Mouse (Mus musculus) heart, embryonic 16.5 days (tissue): Measurements from ENCODE around the gene Sec23ip. TPM values are rescaled to one million over a fixed set of nuclear protein-coding genes. Genes with fewer than 3 reads are reported as not detected.
A peak's percentile ranks its signal among the peaks of the same experiment; 100 is the strongest.
"Not testable (repeated sequence)": the region's sequence is repeated elsewhere in the genome, so short reads cannot be mapped to it uniquely, and the experiment has no call there.

Source experiments
- ATAC-seq: fragments of 200-750 bp; cut with Nextera tagmentation; replicated peaks from 2 replicates; pipeline ENCODE4 v1.8.0; 2017; ENCODE audit warnings: moderate number of reproducible peaks; ENCODE audit not compliant: insufficient read depth, low FRiP score; ENCODE audit errors: extremely low read depth
- H3K27ac ChIP-seq: fragments of 300-500 bp; sonication (generic); 2 replicates; pipeline ENCODE4 v1.5.1; 2014; ENCODE audit warnings: mild to moderate bottlenecking, low read length, control low read depth, moderate library complexity
- H3K27me3 ChIP-seq: fragments of 300-500 bp; sonication (generic); 2 replicates; pipeline ENCODE4 v1.6.1; 2014; ENCODE audit warnings: low read length, mixed read lengths; ENCODE audit not compliant: control insufficient read depth, insufficient read depth
- H3K36me3 ChIP-seq: fragments of 300-500 bp; sonication (generic); 2 replicates; pipeline ENCODE4 v1.6.1; 2014; ENCODE audit not compliant: control insufficient read depth, insufficient read depth
- H3K4me1 ChIP-seq: fragments of 300-500 bp; sonication (generic); 2 replicates; pipeline ENCODE4 v1.6.1; 2014; ENCODE audit warnings: low read length, mixed read lengths; ENCODE audit not compliant: control insufficient read depth, insufficient read depth
- H3K4me2 ChIP-seq: fragments of 300-500 bp; sonication (generic); 2 replicates; pipeline ENCODE4 v1.6.1; 2014; ENCODE audit warnings: low read depth, mild to moderate bottlenecking, control low read depth, low read length
- H3K4me3 ChIP-seq: fragments of 300-500 bp; sonication (generic); 2 replicates; pipeline ENCODE4 v1.5.1; 2014; ENCODE audit warnings: mild to moderate bottlenecking, control low read depth, low read length
- H3K9ac ChIP-seq: fragments of 300-500 bp; sonication (generic); 2 replicates; pipeline ENCODE4 v1.6.1; 2014; ENCODE audit warnings: low read length, control low read depth
- H3K9me3 ChIP-seq: fragments of 300-500 bp; sonication (generic); replicated peaks from 2 replicates; pipeline ENCODE4 v1.6.1; 2016; ENCODE audit warnings: low read length; ENCODE audit not compliant: control insufficient read depth
- WGBS: fragments of 180-500 bp; shearing (Covaris S2); extraction: QIAGEN DNeasy Blood & Tissue Kit; methylation state at CpG from one replicate; pipeline ENCODE4 v1.1.7; 2014; 5-methylcytosine and 5-hydroxymethylcytosine counted together
- polyA plus RNA-seq: library from polyadenylated mRNA; unstranded; fragments of >200 nt; fragmentation: Nextera tagmentation; extraction: Ambion mirVana; gene quantifications from 2 replicates; pipeline ENCODE4 v1.2.1, GENCODE M21; 2015

Gene Sec23ip
- polyA plus RNA-seq, result 27.8 and 28.8 TPM in 2 replicates

DNA sequence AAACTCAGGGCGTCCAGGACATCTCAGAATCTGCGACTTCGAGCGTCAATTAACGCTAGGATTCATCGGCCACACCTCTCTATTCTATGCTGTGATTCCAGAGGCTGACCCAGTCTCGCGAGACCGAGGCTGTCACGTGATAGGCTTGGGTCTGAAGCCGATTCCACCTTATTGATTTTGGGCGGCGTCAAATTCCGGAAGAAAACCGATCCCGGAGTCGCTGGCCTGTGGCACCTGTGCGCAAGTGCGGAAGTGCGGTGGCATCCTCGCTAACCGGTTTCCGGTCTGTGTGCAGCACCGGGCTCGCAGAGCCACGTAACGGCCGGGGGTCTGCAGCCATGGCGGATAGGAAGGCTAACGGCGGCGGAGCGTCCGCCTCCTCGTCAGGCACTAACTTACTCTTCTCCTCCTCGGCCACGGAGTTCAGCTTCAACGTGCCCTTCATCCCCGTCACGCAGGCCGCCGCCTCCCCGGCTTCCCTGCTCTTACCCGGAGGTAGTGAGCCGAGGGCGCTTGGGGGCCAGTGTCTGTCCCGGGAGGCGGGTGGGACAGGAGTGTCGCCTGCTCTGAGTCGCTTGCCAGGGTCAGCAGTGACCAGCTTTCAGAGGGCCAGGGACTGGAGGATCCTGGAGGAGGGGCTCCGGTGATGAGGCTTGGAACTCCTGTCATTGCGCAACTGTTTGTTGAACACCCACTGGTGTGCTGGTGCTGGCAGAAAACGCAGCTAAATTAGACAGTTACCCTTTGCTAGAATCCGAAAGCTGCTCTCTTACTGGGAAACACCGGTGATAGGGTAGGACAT, at the start of gene Sec23ip:
TSS of gene Sec23ip (plus strand) at position 260 of the 802 bp plus-strand sequence.
- peak within 1 kb of the TSS; percentile 95 for H3K4me2 ChIP-seq
- H3K36me3 ChIP-seq, result no peaks in the 10 kb centered on the region
- under 1% methylated on average over 55 of the region's 55 CpGs for WGBS

DNA sequence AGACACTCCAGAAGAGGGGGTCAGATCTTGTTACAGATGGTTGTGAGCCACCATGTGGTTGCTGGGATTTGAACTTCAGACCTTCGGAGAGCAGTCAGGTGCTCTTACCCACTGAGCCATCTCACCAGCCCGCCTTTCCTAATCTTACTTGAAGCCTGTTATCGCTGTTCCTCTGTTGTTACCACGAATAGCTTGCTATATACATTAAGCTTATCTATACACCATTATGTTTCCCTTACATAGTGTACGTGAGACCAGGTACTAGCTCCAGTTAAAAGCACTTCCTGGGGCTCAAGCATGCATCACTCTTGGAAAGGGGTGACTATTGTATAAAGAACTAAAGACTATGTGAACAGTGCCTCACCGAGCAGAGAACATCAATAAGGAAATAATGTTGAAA, 44.8 kb upstream of the Sec23ip start:
- not testable (repeated sequence) for H3K4me1 ChIP-seq, H3K4me2 ChIP-seq, ATAC-seq, H3K4me3 ChIP-seq, H3K27ac ChIP-seq, H3K9me3 ChIP-seq, H3K27me3 ChIP-seq, H3K9ac ChIP-seq
- H3K36me3 ChIP-seq, result peaks cover 66% of the 10 kb centered on the region
- WGBS, result 67% methylated on average over 6 of the region's 6 CpGs

More for the DNA sequence above, at the start of gene Sec23ip:
- Histone ChIP-seq H3K27ac (peak within 1 kb of the TSS; percentile 69), H3K27me3 (no peaks in the 10 kb centered on the region), H3K9me3 (no peaks in the 10 kb centered on the region), H3K4me1 (peaks cover 38% of the 10 kb centered on the region), H3K4me3 (peak within 1 kb of the TSS; percentile 97), H3K9ac (peak within 1 kb of the TSS; percentile 92)
- peak; percentile 79 for ATAC-seq

DNA sequence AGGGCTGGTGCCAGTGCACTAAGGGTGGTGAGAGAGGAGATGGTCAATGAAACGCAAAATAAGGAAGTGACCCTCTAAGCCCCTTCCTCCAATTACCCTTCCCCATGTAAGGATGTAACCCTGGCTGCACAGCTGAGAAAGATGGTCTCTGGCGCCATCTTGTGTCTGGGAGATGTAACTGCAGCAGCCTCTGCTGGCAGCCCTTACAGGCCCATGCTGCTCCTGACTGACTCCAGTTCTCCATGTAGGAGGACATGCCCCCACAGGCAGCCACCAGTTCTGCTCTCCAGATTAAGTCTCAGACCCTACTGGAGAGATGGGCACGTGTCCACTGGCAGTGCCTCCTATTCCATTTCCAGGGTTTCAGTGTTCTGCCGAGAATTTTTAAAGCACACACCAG, 39.0 kb upstream of the Sec23ip start:
- Histone ChIP-seq H3K27me3 (no peaks in the 10 kb centered on the region), H3K4me2 (no peak overlapping the region), H3K4me3 (no peak overlapping the region), H3K27ac (no peak overlapping the region), H3K9me3 (no peaks in the 10 kb centered on the region), H3K36me3 (peaks cover 65% of the 10 kb centered on the region), H3K4me1 (no peaks in the 10 kb centered on the region), H3K9ac (no peak overlapping the region)
- WGBS, result 22% methylated on average over 4 of the region's 4 CpGs
- ATAC-seq, result peak; percentile 78

GRCm38 (mm10) chr7:128717991-128718390, 26.8 kb upstream of the Sec23ip start:
- H3K9ac ChIP-seq, result no peak overlapping the region
- no peaks in the 10 kb centered on the region for H3K4me1 ChIP-seq
- peaks cover 42% of the 10 kb centered on the region for H3K36me3 ChIP-seq
- WGBS, result 51% methylated on average over 4 of the region's 4 CpGs
- ATAC-seq, result no peak
- no peak overlapping the region for H3K4me2 ChIP-seq
- H3K9me3 ChIP-seq, result no peaks in the 10 kb centered on the region
- no peaks in the 10 kb centered on the region for H3K27me3 ChIP-seq
- no peak overlapping the region for H3K27ac ChIP-seq
- no peak overlapping the region for H3K4me3 ChIP-seq

DNA sequence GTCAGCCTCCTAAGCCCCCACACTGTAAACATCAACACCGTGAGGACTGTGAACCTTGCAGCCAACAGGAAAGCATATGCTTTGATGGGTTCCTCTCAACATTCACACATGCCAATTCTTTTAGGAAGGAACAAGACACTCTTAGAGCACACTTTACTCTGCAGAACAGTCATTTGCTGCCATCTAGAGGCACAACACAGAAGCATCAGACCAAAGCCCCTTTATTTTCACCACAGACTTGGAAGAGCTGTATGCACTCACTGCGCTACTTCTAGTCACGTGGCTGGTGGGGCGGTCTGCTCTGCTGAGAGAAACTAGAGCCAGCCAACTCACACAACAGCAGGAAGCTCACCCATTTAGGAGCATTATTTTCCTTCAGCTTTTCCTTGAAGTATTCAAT, 20.0 kb upstream of the Sec23ip start:
- Histone ChIP-seq H3K27ac (peak overlapping the region; percentile 46), H3K36me3 (peaks cover 15% of the 10 kb centered on the region), H3K4me3 (no peak overlapping the region), H3K4me2 (no peak overlapping the region), H3K9ac (no peak overlapping the region; the same call in 1 of the 2 replicates), H3K27me3 (no peaks in the 10 kb centered on the region), H3K9me3 (no peaks in the 10 kb centered on the region), H3K4me1 (peaks cover 14% of the 10 kb centered on the region)
- ATAC-seq, result peak; percentile 91
- WGBS, result 21% methylated on average over 4 of the region's 4 CpGs

GRCm38 (mm10) chr7:128725189-128725588, 19.6 kb upstream of the Sec23ip start:
- H3K27ac ChIP-seq, result peak overlapping the region; percentile 46
- no peak overlapping the region for H3K4me3 ChIP-seq
- H3K4me2 ChIP-seq, result no peak overlapping the region
- no peak overlapping the region; the same call in 1 of the 2 replicates for H3K9ac ChIP-seq
- ATAC-seq, result no peak
- H3K4me1 ChIP-seq, result peaks cover 14% of the 10 kb centered on the region
- H3K27me3 ChIP-seq, result no peaks in the 10 kb centered on the region
- 79% methylated on average over 9 of the region's 9 CpGs for WGBS
- peaks cover 14% of the 10 kb centered on the region; the same call in 1 of the 2 replicates for H3K36me3 ChIP-seq
- H3K9me3 ChIP-seq, result no peaks in the 10 kb centered on the region

DNA sequence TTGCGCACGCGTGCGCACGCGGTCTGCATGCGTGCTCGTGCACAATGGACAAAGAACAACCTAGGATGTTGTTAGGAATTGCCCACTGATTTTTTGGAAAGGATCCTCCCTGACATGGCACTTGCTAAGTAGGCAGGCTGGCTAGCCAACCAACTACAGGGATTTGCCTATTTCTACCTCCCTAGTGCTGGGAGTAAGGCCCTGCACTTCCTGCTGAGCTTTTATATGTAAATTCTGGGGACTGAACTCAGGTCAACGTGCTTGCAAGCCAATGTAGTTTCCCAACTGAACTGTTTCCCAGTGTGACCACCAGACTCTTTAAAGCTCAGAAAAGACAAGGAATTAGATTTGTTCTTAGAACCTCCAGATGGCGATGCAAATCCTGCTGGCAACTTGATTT, 17.7 kb upstream of the Sec23ip start:
- Histone ChIP-seq H3K36me3 (peaks cover 9% of the 10 kb centered on the region; the same call in 1 of the 2 replicates), H3K4me1 (peaks cover 21% of the 10 kb centered on the region), H3K4me2 (no peak overlapping the region), H3K9me3 (no peaks in the 10 kb centered on the region), H3K9ac (no peak overlapping the region), H3K27ac (no peak overlapping the region), H3K27me3 (no peaks in the 10 kb centered on the region), H3K4me3 (no peak overlapping the region)
- WGBS, result 79% methylated on average over 10 of the region's 10 CpGs
- no peak for ATAC-seq

DNA sequence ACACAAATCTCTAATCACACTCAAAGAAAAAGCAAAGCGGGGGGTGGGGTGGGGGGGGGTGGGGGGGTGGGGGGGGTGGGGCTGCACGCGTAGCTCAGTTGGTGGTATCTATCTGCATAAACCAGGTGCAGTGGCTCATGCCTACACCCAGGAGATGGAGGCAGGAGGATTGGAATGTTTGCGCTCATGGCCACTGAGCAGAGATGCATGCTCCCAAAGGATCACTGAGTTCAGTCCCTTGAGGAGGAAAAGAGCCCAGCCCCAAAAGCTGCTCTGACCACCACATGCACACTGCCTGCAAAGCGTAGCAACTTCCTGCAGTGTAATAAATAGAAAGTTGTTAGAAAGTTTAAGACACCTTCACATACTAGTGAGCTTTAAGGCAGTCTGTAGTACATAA, 17.0 kb upstream of the Sec23ip start:
- H3K4me2 ChIP-seq, result no peak overlapping the region
- H3K36me3 ChIP-seq, result peaks cover 9% of the 10 kb centered on the region; the same call in 1 of the 2 replicates
- no peaks in the 10 kb centered on the region for H3K27me3 ChIP-seq
- H3K9ac ChIP-seq, result no peak overlapping the region
- H3K4me1 ChIP-seq, result peaks cover 22% of the 10 kb centered on the region
- no peaks in the 10 kb centered on the region for H3K9me3 ChIP-seq
- ATAC-seq, result no peak
- no peak overlapping the region for H3K27ac ChIP-seq
- WGBS, result 67% methylated on average over 5 of the region's 5 CpGs
- no peak overlapping the region for H3K4me3 ChIP-seq

DNA sequence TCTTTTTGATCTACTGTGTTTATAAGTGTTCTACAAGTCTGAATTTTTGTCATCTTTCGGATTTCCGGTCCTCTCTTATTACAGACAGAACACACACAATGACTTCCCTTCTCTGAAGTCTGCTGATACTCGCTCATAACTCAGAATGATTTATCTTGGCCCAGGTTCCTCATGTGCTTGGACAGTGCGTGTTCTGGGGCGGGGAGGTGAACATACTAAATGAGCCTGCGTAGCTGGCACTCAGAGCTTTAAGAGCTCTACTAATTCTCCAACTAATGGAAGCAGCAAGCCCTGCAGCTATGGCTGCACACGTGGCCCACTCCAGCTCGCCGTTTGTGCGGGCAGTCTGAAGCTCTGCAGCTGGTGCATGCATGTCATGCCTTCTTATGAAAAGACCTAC, 16.0 kb upstream of the Sec23ip start:
- no peak overlapping the region for H3K4me3 ChIP-seq
- 0 out of 2 replicates have a peak, but pooled peaks have one; percentile 28 for ATAC-seq
- 0 out of 2 replicates have a peak, but pooled peaks cover 4% of the 10 kb centered on the region for H3K36me3 ChIP-seq
- 71% methylated on average over 10 of the region's 10 CpGs for WGBS
- H3K9me3 ChIP-seq, result no peaks in the 10 kb centered on the region
- no peak overlapping the region for H3K4me2 ChIP-seq
- H3K4me1 ChIP-seq, result peaks cover 22% of the 10 kb centered on the region
- no peak overlapping the region for H3K9ac ChIP-seq
- no peak overlapping the region for H3K27ac ChIP-seq
- no peaks in the 10 kb centered on the region for H3K27me3 ChIP-seq
